Mouse (Mus musculus): ENCODE results near the gene Elmsan1.

DNA sequence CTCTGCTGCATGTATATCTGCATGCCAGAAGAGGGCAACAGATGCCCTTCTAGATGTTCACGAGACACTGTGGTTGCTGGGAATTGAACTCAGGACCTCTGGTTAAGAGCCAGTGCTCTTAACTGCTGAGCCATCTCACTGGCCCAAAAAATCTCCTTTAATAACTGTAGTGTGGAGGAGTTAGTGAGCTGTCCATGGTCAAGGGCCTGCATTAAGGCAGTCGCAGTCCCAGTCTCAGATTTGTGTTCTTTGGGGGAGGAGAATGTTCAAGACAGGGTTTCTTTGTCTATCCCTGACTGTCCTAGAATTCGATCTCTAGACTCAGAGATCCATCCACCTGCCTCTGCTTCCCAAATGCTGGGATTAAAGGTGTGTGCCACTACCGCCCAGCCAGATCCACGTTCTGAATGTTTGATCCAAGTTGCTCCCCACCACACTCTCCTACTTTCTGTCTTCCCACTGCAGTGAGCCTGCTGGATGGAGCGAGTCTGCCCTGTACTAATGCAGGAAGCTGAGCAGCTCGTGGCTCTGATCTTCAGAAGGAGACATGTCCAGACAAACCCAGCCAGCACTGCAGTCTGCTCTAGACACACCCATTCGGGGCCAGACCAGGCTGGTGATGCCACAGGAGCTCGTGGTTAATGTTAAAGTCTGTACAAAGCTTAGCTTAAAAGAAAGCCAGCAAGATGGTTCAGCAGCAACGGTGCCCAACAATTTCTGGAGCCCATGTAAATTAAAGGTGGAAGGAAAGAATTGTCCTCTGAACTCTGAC lies 17.5 kb upstream of the Elmsan1 start:
- TF ChIP-seq CTCF (IDR thresholded peaks at IDR 0.05; ENCODE audit: low read depth, low read length) (no peak), POLR2AphosphoS5 (IDR thresholded peaks at IDR 0.05; ENCODE audit: insufficient replicate concordance, low read depth, low read length) (no peak), GATA1 (IDR thresholded peaks at IDR 0.05; ENCODE audit: borderline replicate concordance, low read length) (no peak), TAL1 (conservative IDR thresholded peaks at IDR 0.05; ENCODE audit: low read depth, low read length) (no peak)
